Mouse (Mus musculus) embryonic facial prominence, embryonic 11.5 days (tissue): ENCODE results near the gene Calb2. TPM values are rescaled to one million over a fixed set of nuclear protein-coding genes. Genes with fewer than 3 reads are reported as not detected.

Experiments used
- ATAC-seq: fragments of 200-750 bp; cut with Nextera tagmentation; replicated peaks from 2 replicates; pipeline ENCODE4 v1.8.0; 2017; ENCODE audit warnings: low read depth; ENCODE audit not compliant: insufficient number of reproducible peaks, low FRiP score, low TSS enrichment
- DNase-seq: peaks from one replicate; pipeline ENCODE4 v3.0.0-alpha.2; 2015; ENCODE audit warnings: low spot score
- H3K27ac ChIP-seq: fragments of 300-500 bp; sonication (generic); replicated peaks from 2 replicates; pipeline ENCODE4 v1.5.1; 2014; ENCODE audit warnings: mild to moderate bottlenecking, low read depth, low read length, control low read depth
- H3K27me3 ChIP-seq: fragments of 300-500 bp; sonication (generic); 2 replicates; pipeline ENCODE4 v1.6.1; 2014; ENCODE audit warnings: mild to moderate bottlenecking, low read length, moderate library complexity, mixed read lengths; ENCODE audit not compliant: control insufficient read depth, insufficient read depth
- H3K36me3 ChIP-seq: fragments of 300-500 bp; sonication (generic); replicated peaks from 2 replicates; pipeline ENCODE4 v1.6.1; 2014; ENCODE audit warnings: low read depth, mild to moderate bottlenecking, low read length, moderate library complexity, mixed read lengths; ENCODE audit not compliant: control insufficient read depth, insufficient read depth
- H3K4me1 ChIP-seq: fragments of 300-500 bp; sonication (generic); 2 replicates; pipeline ENCODE4 v1.6.1; 2014; ENCODE audit warnings: low read length, mixed read lengths; ENCODE audit not compliant: control insufficient read depth, insufficient read depth
- H3K4me2 ChIP-seq: fragments of 300-500 bp; sonication (generic); 2 replicates; pipeline ENCODE4 v1.6.1; 2014; ENCODE audit warnings: low read depth, mild to moderate bottlenecking, control low read depth, low read length, moderate library complexity
- H3K4me3 ChIP-seq: fragments of 300-500 bp; sonication (generic); 2 replicates; pipeline ENCODE4 v1.5.1; 2014; ENCODE audit warnings: low read depth, low read length, control low read depth
- H3K9ac ChIP-seq: fragments of 300-500 bp; sonication (generic); replicated peaks from 2 replicates; pipeline ENCODE4 v1.6.1; 2014; ENCODE audit warnings: mild to moderate bottlenecking, control low read depth, low read length
- H3K9me3 ChIP-seq: fragments of 300-500 bp; sonication (generic); replicated peaks from 2 replicates; pipeline ENCODE4 v1.6.1; 2016; ENCODE audit warnings: mild to moderate bottlenecking, low read length, inconsistent platforms, mixed read lengths; ENCODE audit not compliant: control insufficient read depth
- WGBS: fragments of 180-500 bp; shearing (Covaris S2); extraction: QIAGEN DNeasy Blood & Tissue Kit; methylation state at CpG from one replicate; pipeline ENCODE4 v1.1.7; 2014; 5-methylcytosine and 5-hydroxymethylcytosine counted together
- polyA plus RNA-seq: library from polyadenylated mRNA; unstranded; fragments of >200 nt; fragmentation: Nextera tagmentation; extraction: Ambion mirVana; gene quantifications from 2 replicates; pipeline ENCODE4 v1.2.1, GENCODE M21; 2014

Gene Calb2
- polyA plus RNA-seq, 1 experiment from 2014 or later = 5.0 TPM

GRCm38 (mm10) chr8:110102653-110103052, 65.4 kb downstream of the Calb2 start, which contains the start of gene Gm17720:
Gene Gm17720, minus strand, starts transcription at chr8:110102753.
- H3K36me3 ChIP-seq = no peaks in the 10 kb centered on the region
- no peaks in the 10 kb centered on the region for H3K4me1 ChIP-seq
- no peak within 1 kb of the TSS for H3K27ac ChIP-seq
- no peaks in the 10 kb centered on the region for H3K27me3 ChIP-seq
- DNase-seq (no peak), ATAC-seq (no peak)
- H3K9ac ChIP-seq = no peak within 1 kb of the TSS
- no peak within 1 kb of the TSS for H3K4me3 ChIP-seq
- no peaks in the 10 kb centered on the region for H3K9me3 ChIP-seq
- H3K4me2 ChIP-seq = no peak within 1 kb of the TSS
- WGBS = 90% methylated on average over 3 of the region's 3 CpGs

GRCm38 (mm10) chr8:110101676-110102075, 66.3 kb downstream of the Calb2 start:
- Histone ChIP-seq H3K9me3 (no peaks in the 10 kb centered on the region), H3K36me3 (no peaks in the 10 kb centered on the region), H3K27ac (no peak overlapping the region), H3K27me3 (no peaks in the 10 kb centered on the region), H3K4me2 (no peak overlapping the region), H3K9ac (no peak overlapping the region), H3K4me3 (no peak overlapping the region), H3K4me1 (no peaks in the 10 kb centered on the region)
- ATAC-seq = no peak
- WGBS = 93% methylated on average over 15 of the region's 15 CpGs
- no peak for DNase-seq

GRCm38 (mm10) chr8:110100907-110101306, 67.1 kb downstream of the Calb2 start, which contains the start of gene Gm21964:
Gene Gm21964, plus strand, starts transcription at chr8:110101207.
- Histone ChIP-seq H3K9me3 (no peaks in the 10 kb centered on the region), H3K4me3 (no peak within 1 kb of the TSS), H3K4me2 (no peak within 1 kb of the TSS), H3K27ac (no peak within 1 kb of the TSS), H3K4me1 (no peaks in the 10 kb centered on the region), H3K27me3 (no peaks in the 10 kb centered on the region), H3K9ac (no peak within 1 kb of the TSS), H3K36me3 (no peaks in the 10 kb centered on the region)
- ATAC-seq (no peak), DNase-seq (no peak)
- 88% methylated on average over 12 of the region's 12 CpGs for WGBS

- Histone ChIP-seq H3K36me3 (peaks cover 7% of the 10 kb centered on the region), H3K9me3 (no peaks in the 10 kb centered on the region), H3K4me3 (no peak overlapping the region), H3K27ac (no peak overlapping the region), H3K4me2 (no peak overlapping the region), H3K9ac (no peak overlapping the region), H3K4me1 (no peaks in the 10 kb centered on the region), H3K27me3 (no peaks in the 10 kb centered on the region)
- 58% methylated on average over 1 of the region's 1 CpGs for WGBS
- DNase-seq (no peak), ATAC-seq (no peak)
Measured at GRCm38 (mm10) chr8:110091869-110092268, 76.1 kb downstream of the Calb2 start.

Other genes with a start within 250 kb of the Calb2 start
- 0.43 and 0.65 TPM in 2 replicates for gene Marveld3, start 206.0 kb downstream of the Calb2 start, polyA plus RNA-seq
- not detected in 2 replicates for gene Tat, start 177.8 kb downstream of the Calb2 start, polyA plus RNA-seq
- gene Chst4, start 128.5 kb downstream of the Calb2 start, polyA plus RNA-seq = not detected in 2 replicates
- gene Zfp612, start 88.5 kb downstream of the Calb2 start, polyA plus RNA-seq = 8.9 and 9.4 TPM in 2 replicates
- not detected in 2 replicates for gene Gm21964, start 67.0 kb downstream of the Calb2 start, polyA plus RNA-seq
- not detected in 2 replicates for gene Gm17720, start 65.5 kb downstream of the Calb2 start, polyA plus RNA-seq
- 10.0 and 10.8 TPM in 2 replicates for gene Cmtr2, start 47.5 kb upstream of the Calb2 start, polyA plus RNA-seq
- gene Hydin, start 98.8 kb upstream of the Calb2 start, polyA plus RNA-seq = 0.17 TPM in 1 of 2 replicates, not detected in the other